Mouse (Mus musculus): ENCODE measurements around the gene Alpi.

The Alpi gene

DNA sequence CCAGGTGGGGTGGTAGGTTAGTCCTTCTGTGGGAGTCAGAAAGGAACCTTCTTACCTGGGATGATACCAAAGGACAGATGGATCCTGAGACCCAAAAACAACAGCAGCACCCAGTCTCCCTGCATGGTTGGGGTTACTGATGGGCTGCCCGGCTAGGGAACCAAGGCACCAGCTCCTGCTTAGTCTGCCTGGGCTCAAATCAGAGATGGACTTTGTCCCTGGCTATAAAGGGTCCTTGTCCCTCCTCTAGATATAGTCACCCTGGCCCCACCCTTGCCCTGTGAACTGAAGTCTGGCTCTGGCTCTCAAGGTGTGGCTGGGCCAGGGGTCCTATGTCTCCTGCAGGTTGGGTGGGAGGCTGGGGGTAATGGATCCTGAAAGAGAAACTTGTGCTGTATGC lies at the start of gene Alpi:
Alpi (minus strand) TSS at position 196 of the 400 bp plus-strand sequence.
- DNase-seq = no peak

- no peak for DNase-seq
Measured at GRCm38 (mm10) chr1:87149422-87149821, 48.0 kb upstream of the Alpi start.

GRCm38 (mm10) chr1:87143141-87143540 lies 41.7 kb upstream of the Alpi start:
- no peak for DNase-seq

- DNase-seq = peak; percentile 14 to 26
Measured at GRCm38 (mm10) chr1:87142456-87142855, 41.0 kb upstream of the Alpi start.

DNA sequence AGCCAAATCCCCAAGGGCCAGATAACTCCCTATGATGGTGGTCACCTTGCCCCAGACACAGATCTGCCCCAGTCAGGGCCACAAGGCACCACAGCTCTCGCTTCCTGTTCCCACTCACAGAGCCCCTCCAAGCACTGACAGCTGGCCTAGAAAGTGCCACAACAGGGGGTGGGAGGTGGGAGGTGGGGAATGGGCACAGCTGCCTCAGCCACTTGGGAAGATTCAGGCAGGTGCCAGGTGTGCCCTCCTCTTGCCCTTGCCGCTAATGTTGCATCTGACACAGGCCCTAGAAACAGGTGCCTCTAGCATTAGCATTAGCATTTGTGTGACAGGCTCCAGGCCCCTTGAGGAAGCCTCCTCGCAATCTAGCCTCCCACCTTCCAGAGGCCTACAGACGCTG lies 40.1 kb upstream of the Alpi start:
- no peak for DNase-seq

- DNase-seq = no peak
Measured at GRCm38 (mm10) chr1:87131803-87132202, 30.4 kb upstream of the Alpi start.

DNA sequence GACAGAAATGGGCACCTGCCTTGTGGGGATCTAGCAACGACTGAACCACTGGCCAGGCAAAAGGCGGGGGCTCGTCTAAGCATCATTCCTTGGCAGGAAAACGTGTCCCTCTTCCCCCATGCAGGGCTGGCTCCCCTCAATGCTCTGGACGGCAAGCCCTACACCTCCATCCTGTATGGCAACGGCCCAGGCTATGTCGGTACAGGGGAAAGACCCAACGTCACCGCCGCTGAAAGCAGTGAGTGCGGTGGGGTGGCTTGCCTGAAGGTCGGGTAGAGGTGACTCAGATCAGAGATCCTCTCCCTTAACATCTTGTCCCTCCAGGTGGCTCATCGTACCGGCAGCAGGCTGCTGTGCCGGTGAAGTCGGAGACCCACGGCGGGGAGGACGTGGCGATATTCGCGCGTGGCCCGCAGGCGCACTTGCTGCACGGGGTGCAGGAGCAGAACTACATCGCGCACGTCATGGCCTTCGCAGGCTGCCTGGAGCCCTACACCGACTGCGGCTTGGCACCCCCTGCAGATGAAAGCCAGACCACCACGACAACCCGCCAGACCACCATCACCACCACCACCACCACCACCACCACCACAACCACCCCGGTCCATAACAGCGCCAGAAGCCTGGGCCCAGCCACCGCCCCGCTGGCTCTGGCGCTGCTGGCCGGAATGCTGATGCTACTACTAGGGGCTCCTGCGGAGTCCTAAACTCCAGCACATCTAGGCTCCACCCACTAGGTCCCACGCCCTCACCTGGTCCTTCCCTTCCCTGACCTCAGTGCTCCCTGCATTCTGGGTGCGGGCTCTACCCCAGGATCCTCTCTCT lies 26.0 kb upstream of the Alpi start:
- DNase-seq = peak; percentile 10 to 23

GRCm38 (mm10) chr1:87124673-87125072 lies 23.3 kb upstream of the Alpi start, which contains the start of gene Akp3:
Gene Akp3, plus strand, starts transcription at chr1:87124973.
- no peak for DNase-seq

DNA sequence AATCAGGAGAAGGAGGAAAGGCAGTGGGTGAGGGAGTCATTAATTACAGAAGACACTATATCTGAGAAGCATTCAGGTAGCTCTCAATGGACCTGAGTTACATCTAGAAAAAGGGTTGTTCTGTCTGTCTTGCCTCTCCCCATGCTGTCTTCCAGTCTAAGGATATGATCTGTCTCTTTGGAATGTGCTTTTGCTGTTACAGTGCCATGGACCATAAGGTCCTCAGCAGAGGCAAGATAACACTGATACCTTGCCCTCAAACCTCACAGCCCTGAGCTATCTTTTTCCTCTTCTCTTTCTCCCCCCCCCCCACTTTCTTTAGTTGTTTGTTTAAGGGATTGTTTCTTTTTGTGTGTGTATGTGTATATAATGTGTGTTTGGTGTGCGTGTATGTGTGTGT lies 13.4 kb upstream of the Alpi start:
- no peak for DNase-seq

GRCm38 (mm10) chr1:87111719-87112354 lies 10.4 kb upstream of the Alpi start:
- DNase-seq = peak; percentile 9 to 22

DNA sequence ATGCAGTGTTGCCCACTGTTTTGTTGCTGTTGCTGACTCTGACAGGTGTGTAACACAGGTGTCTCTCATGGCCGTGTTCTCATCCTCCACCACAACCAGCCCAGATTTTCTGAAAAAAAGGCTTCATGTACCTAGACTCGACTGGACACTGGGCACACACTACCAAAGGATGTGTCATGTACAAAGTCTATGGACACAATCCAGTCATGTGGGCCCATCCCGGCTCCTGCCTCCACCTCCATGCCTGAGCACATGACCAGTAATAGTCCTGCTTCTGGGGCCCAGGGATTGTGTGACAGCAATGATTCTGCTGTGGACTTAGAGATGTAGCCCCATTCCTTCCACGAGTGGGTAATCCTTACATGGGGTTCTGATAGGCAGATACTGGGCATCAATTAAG lies 7.2 kb upstream of the Alpi start:
- no peak for DNase-seq

DNA sequence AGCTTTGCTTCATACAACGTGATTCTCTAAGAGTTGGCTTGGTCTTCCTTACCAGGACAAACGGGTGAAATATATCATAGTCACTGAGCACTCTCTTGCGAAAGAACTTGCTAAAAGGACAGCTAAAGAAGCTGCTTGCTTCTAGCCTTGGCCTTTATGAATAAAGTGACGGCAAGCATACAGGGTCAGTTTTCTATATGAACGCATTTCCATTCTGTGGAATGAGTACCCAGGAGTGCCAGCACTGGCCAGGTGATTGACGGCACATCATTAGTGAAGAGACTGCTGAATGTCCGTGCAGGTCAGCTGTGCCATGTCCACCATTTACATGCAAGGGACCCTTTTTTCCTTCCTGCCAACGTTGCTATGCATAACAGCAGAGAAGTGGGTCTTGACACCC lies 5.1 kb upstream of the Alpi start:
- DNase-seq = no peak

DNA sequence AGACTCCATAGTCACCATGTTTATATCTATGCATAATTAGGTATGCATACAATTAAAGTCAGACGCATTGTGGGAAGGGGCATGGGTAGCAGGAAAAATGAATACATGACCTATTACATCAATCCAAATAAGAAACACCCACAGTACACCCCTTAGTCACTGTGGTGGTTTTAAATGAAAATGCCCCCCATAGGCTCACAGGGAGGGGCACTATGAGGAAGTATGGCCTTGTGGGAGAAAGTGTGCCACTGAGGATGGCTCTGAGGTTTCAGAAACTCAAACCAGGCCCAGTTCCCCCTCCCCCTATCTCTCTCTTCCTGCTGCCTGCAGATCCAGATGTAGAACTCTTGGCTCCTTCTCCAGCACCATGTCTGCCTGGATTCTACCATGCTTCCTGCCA lies 2.5 kb upstream of the Alpi start:
- DNase-seq = no peak

GRCm38 (mm10) chr1:87102114-87102513 lies 708 bp upstream of the Alpi start:
- DNase-seq = no peak

- peak; percentile 40 to 48 for DNase-seq
Measured at GRCm38 (mm10) chr1:87098358-87098975, 2.9 kb downstream of the Alpi start.

GRCm38 (mm10) chr1:87095642-87096041 lies 5.8 kb downstream of the Alpi start:
- no peak for DNase-seq

DNA sequence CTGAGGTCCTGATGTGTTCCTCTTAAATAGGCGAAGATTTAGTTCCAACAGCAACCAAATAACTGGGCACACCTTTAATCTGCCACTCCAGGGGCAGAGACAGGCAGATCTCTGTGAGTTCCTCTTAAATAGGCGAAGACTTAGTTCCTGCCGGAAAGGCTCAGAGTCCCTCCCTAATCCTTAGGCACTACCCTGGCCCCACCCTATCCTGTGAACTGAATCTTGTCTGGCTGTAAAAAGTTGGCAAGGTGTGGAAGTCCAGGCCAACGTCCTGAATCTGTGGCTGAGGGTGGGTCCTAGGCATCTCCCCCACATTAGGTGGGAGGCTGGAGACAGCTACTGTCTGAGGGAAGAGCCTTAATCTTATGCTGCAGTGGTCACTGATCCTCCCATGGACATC lies 11.6 kb downstream of the Alpi start, which contains the start of gene Alppl2:
Alppl2 (minus strand) TSS at position 101 of the 400 bp plus-strand sequence.
- DNase-seq = no peak

- no peak for DNase-seq
Measured at GRCm38 (mm10) chr1:87089251-87089650, 12.2 kb downstream of the Alpi start.

GRCm38 (mm10) chr1:87086964-87087363 lies 14.4 kb downstream of the Alpi start:
- DNase-seq = no peak

- no peak for DNase-seq
Measured at GRCm38 (mm10) chr1:87086196-87086595, 15.2 kb downstream of the Alpi start.

DNA sequence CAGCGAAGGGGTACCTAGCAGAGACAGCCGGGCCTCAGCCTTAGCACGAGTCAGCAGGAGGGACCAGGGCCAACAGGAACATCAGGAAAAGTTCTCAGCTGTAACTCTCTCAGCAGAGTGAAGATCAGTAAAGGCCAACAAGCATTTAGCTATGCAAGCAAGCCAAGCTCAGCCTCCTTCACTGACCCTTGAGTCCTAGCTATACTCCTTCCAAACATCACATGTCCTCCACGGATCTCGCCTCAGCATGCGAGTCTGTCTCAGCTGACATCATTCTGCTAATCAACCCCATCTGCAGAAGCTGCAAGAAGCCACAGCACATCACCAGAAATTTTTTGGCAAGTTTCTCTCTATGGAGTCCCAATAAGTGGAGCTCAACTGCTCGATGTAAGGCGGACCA lies 27.6 kb downstream of the Alpi start:
- DNase-seq = no peak

- DNase-seq = peak in 1 of 2 experiments; percentile 23
Measured at GRCm38 (mm10) chr1:87070720-87071119, 30.7 kb downstream of the Alpi start.

DNA sequence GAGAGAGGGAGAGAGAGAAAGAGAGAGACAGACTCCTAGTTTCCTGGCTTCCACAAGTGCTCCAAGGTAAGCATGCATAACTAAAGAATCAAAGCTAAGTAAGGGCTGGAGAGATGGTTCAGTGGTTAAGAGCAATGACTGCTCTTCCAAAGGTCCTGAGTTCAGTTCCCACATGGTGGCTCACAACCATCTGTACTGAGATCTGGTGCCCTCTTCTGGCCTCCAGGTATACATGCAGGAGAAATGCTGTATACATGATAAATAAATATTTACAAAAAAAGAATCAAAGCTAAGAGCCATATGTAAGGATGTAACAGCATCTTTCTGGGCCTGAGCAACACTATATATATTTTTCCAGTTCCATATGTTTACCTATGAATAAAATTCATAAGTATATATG lies 40.5 kb downstream of the Alpi start:
- no peak for DNase-seq

Measured in cerebellum, postnatal 36 days (tissue).